Mouse (Mus musculus) myocyte (in vitro differentiated cells): ENCODE measurements around the gene 6430548M08Rik. TPM values are rescaled to one million over a fixed set of nuclear protein-coding genes. Genes with fewer than 3 reads are reported as not detected.

Source experiments
- H3K27me3 ChIP-seq: one replicate; pipeline ENCODE4 v1.6.1; 2011; ENCODE audit not compliant: control insufficient read depth, insufficient read depth, insufficient read length
- H3K36me3 ChIP-seq: one replicate; pipeline ENCODE4 v1.6.1; 2011; ENCODE audit not compliant: control insufficient read depth, insufficient read depth
- H3K4me2 ChIP-seq: one replicate; pipeline ENCODE4 v1.6.1; 2011; ENCODE audit warnings: low read depth, control low read depth
- H3K4me3 ChIP-seq: one replicate; pipeline ENCODE4 v1.5.1; 2011; ENCODE audit warnings: mild to moderate bottlenecking, control low read depth, moderate library complexity
- H3K79me2 ChIP-seq: one replicate; pipeline ENCODE4 v1.6.1; 2011; ENCODE audit not compliant: control insufficient read depth, insufficient read depth
- H3ac ChIP-seq: one replicate; pipeline ENCODE4 v1.6.1; 2011; ENCODE audit not compliant: control insufficient read depth, insufficient read length
- CEBPB ChIP-seq: IDR thresholded peaks from 2 replicates; pipeline ENCODE4 v1.6.1; 2011; ENCODE audit warnings: mild to moderate bottlenecking, moderate library complexity; ENCODE audit not compliant: poor library complexity, insufficient read depth, severe bottlenecking
- E2F4 ChIP-seq: IDR thresholded peaks from one replicate; pipeline ENCODE4 v1.6.1; 2011; ENCODE audit warnings: mild to moderate bottlenecking, control low read depth, moderate library complexity; ENCODE audit not compliant: insufficient read depth
- MAX ChIP-seq: IDR thresholded peaks from one replicate; pipeline ENCODE4 v1.6.1; 2011; ENCODE audit warnings: low read depth, mild to moderate bottlenecking, control low read depth
- MYOD1 ChIP-seq, 3 experiments: IDR thresholded peaks; one replicate each; pipeline ENCODE4 v1.6.1; 2011; ENCODE audit warnings: control low read depth in 2 of 3, low read depth in 2 of 3, mild to moderate bottlenecking in 2 of 3, moderate library complexity in 1 of 3; ENCODE audit not compliant: insufficient read length in 2 of 3, control insufficient read depth in 1 of 3
- MYOG ChIP-seq, 3 experiments: IDR thresholded peaks; one replicate each; pipeline ENCODE4 v1.6.1; 2011; ENCODE audit warnings: control low read depth in 2 of 3, low read depth in 2 of 3, mild to moderate bottlenecking in 2 of 3; ENCODE audit not compliant: insufficient read length in 2 of 3, control insufficient read depth in 1 of 3, insufficient read depth in 1 of 3
- POLR2A ChIP-seq: IDR thresholded peaks from one replicate; pipeline ENCODE4 v1.6.1; 2011; ENCODE audit warnings: low read depth, mild to moderate bottlenecking, control low read depth, moderate library complexity; ENCODE audit not compliant: insufficient read length
- POLR2AphosphoS2 ChIP-seq: IDR thresholded peaks from one replicate; pipeline ENCODE4 v1.6.1; 2011; ENCODE audit warnings: low read depth, control low read depth; ENCODE audit not compliant: insufficient read length
- REST ChIP-seq: IDR thresholded peaks from one replicate; pipeline ENCODE4 v1.6.1; 2011; ENCODE audit warnings: mild to moderate bottlenecking, control low read depth, moderate library complexity; ENCODE audit not compliant: insufficient read depth, insufficient read length
- SRF ChIP-seq: IDR thresholded peaks from one replicate; pipeline ENCODE4 v1.6.1; 2011; ENCODE audit warnings: low read depth; ENCODE audit not compliant: control insufficient read depth, insufficient read length
- TCF12 ChIP-seq: IDR thresholded peaks from one replicate; pipeline ENCODE4 v1.6.1; 2011; ENCODE audit warnings: mild to moderate bottlenecking, control low read depth; ENCODE audit not compliant: poor library complexity, insufficient read depth, severe bottlenecking
- TCF3 ChIP-seq: IDR thresholded peaks from one replicate; pipeline ENCODE4 v1.6.1; 2011; ENCODE audit warnings: low read depth, control low read depth; ENCODE audit not compliant: insufficient read length
- USF1 ChIP-seq: IDR thresholded peaks from one replicate; pipeline ENCODE4 v1.6.1; 2011; ENCODE audit warnings: low read depth, mild to moderate bottlenecking, control low read depth, moderate library complexity
- polyA plus RNA-seq: library from polyadenylated mRNA; unstranded; fragments of >200 nt; fragmentation: generic; extraction: Trizol; gene quantifications from one replicate; pipeline ENCODE4 v1.2.1, GENCODE M21; 2012; ENCODE audit warnings: missing spikeins

The 6430548M08Rik gene
- polyA plus RNA-seq, 1 experiment: 9.4 TPM

DNA sequence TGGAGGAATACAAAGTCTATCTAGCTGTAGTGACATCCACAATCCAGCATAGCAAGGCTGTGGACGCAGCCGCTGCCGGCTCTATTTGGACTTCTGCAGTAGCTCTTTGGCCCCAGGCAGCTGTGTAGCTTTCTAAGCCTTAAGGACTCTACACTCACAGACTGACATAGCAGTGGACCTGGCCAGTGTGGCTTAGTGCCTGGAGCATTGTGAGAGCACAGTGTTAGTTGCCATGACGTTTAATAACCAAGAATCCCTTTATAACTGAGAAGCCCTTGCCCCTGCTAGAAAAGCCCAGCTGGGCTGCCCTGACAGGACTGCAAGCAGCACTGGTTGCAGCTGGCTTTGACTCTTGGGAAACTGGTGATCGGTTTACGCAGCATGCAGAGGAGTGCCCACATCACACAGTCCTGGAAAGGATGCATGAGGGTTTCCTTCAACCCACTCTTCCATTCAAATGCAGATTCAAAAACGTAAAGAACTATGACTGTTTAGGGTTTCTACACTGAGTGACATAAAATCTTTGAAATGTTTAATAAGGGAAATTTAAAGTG, 11.0 kb downstream of the 6430548M08Rik start:
- Histone ChIP-seq H3K27me3 (no peaks in the 10 kb centered on the region), H3K79me2 (no peaks in the 10 kb centered on the region), H3ac (no peak overlapping the region), H3K4me3 (no peak overlapping the region), H3K4me2 (no peak overlapping the region), H3K36me3 (no peaks in the 10 kb centered on the region)
- no peak for TF ChIP-seq TCF12
- peak in 1 of 3 experiments; percentile 34 for TF ChIP-seq MYOD1 (IDR thresholded peaks at IDR 0.05; ENCODE audit: control insufficient read depth in 1 of 3, insufficient read length in 2 of 3, low read depth in 2 of 3)
- TF ChIP-seq MAX: no peak

DNA sequence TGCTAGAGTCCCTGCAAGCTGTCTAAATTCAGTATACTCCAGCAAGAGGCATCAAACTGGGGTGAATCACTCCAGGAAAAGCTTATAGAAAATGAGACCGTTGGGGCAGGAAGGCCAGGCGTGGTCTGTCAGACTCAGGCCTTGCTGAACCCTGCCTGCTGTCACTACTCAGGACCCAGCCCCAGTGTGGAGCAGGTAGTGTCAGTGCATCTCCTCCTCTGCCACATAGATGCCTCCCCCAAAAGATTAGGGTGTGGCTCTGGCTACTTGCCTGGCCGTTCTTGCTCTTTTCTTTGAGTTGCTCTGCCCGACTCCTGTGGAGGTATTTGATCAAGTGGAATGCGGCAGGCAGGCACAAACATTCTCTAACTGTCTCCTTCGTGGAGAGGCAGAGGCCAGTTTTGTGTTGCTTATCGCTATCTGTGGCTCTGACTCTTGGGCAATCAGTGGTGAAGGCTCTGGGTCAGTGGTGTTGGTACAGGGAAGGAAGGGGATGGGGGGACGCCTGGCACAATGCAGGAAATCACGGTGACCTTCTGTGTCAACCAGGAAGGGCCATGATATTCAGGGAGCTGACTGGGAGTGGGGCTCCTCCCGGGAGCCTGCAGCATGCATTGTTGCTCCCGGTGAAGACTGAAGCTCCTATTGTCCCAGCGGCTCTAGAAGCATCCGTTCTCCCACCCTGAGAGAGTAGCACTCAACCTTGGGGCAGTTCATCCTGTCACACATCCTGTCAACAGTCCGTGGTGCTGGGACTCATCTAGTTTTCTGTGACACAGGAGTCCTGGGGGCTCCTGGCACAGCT, 12.6 kb downstream of the 6430548M08Rik start:
- H3ac ChIP-seq: no peak overlapping the region
- H3K79me2 ChIP-seq: no peaks in the 10 kb centered on the region
- TF ChIP-seq USF1 (no peak), MYOD1 (IDR thresholded peaks at IDR 0.05; ENCODE audit: control insufficient read depth in 1 of 3, insufficient read length in 2 of 3, low read depth in 2 of 3) (no peak), CEBPB (no peak), TCF12 (no peak), SRF (no peak)
- H3K4me2 ChIP-seq: no peak overlapping the region
- no peaks in the 10 kb centered on the region for H3K36me3 ChIP-seq
- H3K27me3 ChIP-seq: no peaks in the 10 kb centered on the region
- H3K4me3 ChIP-seq: no peak overlapping the region

- no peak for TF ChIP-seq MAX
- TF ChIP-seq POLR2AphosphoS2: no peak
- TF ChIP-seq TCF3: no peak
- TF ChIP-seq MYOD1 (IDR thresholded peaks at IDR 0.05; ENCODE audit: control insufficient read depth in 1 of 3, insufficient read length in 2 of 3, low read depth in 2 of 3): no peak
- no peak for TF ChIP-seq REST
- no peak for TF ChIP-seq E2F4
- no peak for TF ChIP-seq MYOG (IDR thresholded peaks at IDR 0.05; ENCODE audit: control insufficient read depth in 1 of 3, insufficient read depth in 1 of 3, insufficient read length in 2 of 3, low read depth in 2 of 3)
- no peak for TF ChIP-seq USF1
- no peak for TF ChIP-seq TCF12
- no peak for TF ChIP-seq CEBPB
- TF ChIP-seq POLR2A: no peak
- TF ChIP-seq SRF: no peak
- H3K27me3 ChIP-seq: no peaks in the 10 kb centered on the region
- no peak overlapping the region for H3ac ChIP-seq
- H3K4me2 ChIP-seq: no peak overlapping the region
- H3K4me3 ChIP-seq: no peak overlapping the region
- no peaks in the 10 kb centered on the region for H3K79me2 ChIP-seq
- H3K36me3 ChIP-seq: no peaks in the 10 kb centered on the region
Measured at GRCm38 (mm10) chr8:120129547-120129946, 15.6 kb downstream of the 6430548M08Rik start.

DNA sequence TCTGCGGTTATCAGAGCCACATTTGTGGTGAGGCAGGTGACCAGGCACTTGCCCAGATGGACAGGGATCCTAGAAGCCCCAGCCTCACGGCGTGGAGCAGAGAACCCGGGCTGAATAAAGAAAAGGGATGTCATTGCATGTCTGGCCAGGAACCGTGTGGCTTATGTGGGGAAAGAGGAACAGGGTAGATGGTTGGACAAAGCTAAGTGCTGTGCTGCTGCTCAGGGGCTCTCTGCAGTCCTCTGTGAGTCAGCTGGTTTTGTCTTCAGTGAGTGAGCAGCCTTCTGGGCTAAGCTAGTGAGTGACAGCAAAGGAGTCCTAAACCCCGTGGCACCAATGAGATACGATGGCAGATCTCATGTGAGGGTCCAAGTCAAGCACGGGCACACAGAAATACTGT, 17.2 kb downstream of the 6430548M08Rik start:
- Histone ChIP-seq H3K4me3 (no peak overlapping the region), H3ac (no peak overlapping the region), H3K36me3 (no peaks in the 10 kb centered on the region), H3K4me2 (no peak overlapping the region), H3K27me3 (no peaks in the 10 kb centered on the region), H3K79me2 (no peaks in the 10 kb centered on the region)
- TF ChIP-seq MAX: no peak
- TF ChIP-seq POLR2AphosphoS2: no peak
- no peak for TF ChIP-seq MYOG (IDR thresholded peaks at IDR 0.05; ENCODE audit: control insufficient read depth in 1 of 3, insufficient read depth in 1 of 3, insufficient read length in 2 of 3, low read depth in 2 of 3)

DNA sequence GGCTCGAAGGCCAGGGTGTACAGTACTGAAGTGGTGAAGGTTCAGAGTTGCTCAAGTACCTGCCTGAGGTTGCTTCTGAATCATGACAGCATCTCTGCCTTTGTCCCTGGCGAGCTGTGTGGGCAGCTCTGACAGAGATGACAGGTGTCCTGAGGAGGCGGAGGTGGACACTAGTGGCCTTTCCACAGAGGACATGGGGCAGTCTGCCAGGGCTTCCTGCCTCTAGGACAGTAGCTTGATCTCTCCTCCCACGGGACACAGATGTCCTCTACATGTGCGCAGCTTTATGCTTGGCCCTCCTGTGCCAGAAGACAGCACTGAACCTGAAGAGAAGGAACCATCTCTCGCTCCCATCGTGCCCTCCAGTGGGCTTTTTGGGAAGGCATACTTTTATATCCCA, 19.2 kb downstream of the 6430548M08Rik start:
- Histone ChIP-seq H3ac (no peak overlapping the region), H3K36me3 (no peaks in the 10 kb centered on the region), H3K27me3 (no peaks in the 10 kb centered on the region), H3K4me3 (no peak overlapping the region), H3K79me2 (no peaks in the 10 kb centered on the region), H3K4me2 (no peak overlapping the region)
- no peak for TF ChIP-seq MAX
- TF ChIP-seq POLR2AphosphoS2: no peak
- TF ChIP-seq MYOD1 (IDR thresholded peaks at IDR 0.05; ENCODE audit: control insufficient read depth in 1 of 3, insufficient read length in 2 of 3, low read depth in 2 of 3): peak in 1 of 3 experiments; percentile 66
- no peak for TF ChIP-seq CEBPB
- no peak for TF ChIP-seq TCF12
- TF ChIP-seq MYOG (IDR thresholded peaks at IDR 0.05; ENCODE audit: control insufficient read depth in 1 of 3, insufficient read depth in 1 of 3, insufficient read length in 2 of 3, low read depth in 2 of 3): no peak
- TF ChIP-seq E2F4: no peak
- TF ChIP-seq TCF3: no peak
